In the genomic region with DNA sequence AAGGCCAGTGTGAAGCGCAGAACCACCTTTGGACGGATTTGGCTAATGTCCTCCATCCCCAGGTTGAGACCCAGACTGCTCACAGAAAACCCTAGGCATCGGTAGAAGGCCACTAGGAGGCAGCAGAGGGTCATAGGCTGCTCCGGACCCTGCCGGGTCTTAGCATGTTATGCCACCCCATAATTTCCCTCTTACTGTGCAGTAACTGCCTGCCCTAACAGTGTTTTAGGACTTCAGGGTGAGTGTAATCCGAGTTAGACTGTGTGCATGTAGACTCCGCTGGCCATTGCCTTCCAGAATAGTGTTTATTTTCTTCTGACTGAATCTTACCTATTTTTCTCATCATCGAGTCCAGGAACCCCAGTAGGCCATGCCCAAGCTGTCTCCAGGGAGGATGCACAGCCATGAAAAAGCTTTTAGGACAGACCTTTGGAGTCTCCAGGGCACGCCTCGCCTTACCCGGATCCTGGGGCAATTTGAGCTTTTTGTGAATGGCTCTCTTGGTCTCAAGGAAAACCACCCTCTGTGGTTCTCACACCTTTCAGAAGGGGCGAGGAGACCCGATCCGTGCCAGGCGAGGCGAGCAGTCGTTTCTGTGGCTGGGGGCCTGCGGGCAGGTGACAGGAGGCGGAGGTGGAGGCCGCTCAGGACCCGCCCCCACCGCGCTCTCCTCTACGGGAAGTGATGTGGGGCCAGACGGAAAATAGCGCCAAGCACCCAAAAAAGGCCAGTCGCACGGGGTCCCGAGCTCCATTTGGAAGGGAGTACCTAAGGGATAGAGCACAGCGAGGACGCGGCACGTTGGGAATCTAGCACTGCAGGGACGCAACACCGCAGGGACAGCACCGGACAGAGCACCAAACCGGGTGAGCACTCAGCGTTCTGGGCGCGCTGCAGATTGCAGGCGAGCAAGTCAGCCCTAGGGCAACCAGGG, we compare ENCODE assay signal across 8 mouse cellular contexts. TPM values are rescaled to one million over a fixed set of nuclear protein-coding genes. Genes with fewer than 3 reads are reported as not detected.
DNase-seq lines count a peak whose midpoint lies in the region; ATAC-seq lines count a peak whose summit lies in the region.

A gene (plus strand): TSS at position 709 of the 934 bp plus-strand sequence.

- H3K27ac ChIP-seq in intestine, embryonic 16.5 days (ENCODE audit: low read length): peak within 1 kb of the TSS; percentile 55; the same call in 1 of the 2 replicates
- H3K27ac ChIP-seq in midbrain, embryonic 10.5 days (replicated peaks): peak within 1 kb of the TSS; percentile 66

- no peaks in the 10 kb centered on the region for H3K36me3 ChIP-seq in intestine, embryonic 16.5 days (ENCODE audit: control insufficient read depth, insufficient read depth, low read length)
- no peaks in the 10 kb centered on the region for H3K36me3 ChIP-seq in midbrain, embryonic 10.5 days

- H3K4me2 ChIP-seq in intestine, embryonic 16.5 days (ENCODE audit: low read depth, low read length): peak within 1 kb of the TSS; percentile 89

- no peaks in the 10 kb centered on the region for H3K27me3 ChIP-seq in intestine, embryonic 16.5 days (replicated peaks; ENCODE audit: control insufficient read depth, insufficient read depth, low read length)
- H3K27me3 ChIP-seq in midbrain, embryonic 10.5 days (ENCODE audit: low read depth, poor library complexity, severe bottlenecking): peaks cover 11% of the 10 kb centered on the region

- peak; percentile 70 for DNase-seq in adrenal gland, adult 8-10 months
- peak; percentile 83 for DNase-seq in embryo, embryonic 9.5 days (ENCODE audit: extremely low spot score)
- peak; percentile 38 to 81 for DNase-seq in gastrocnemius, postnatal 4 days (ENCODE audit: low spot score in 2 of 2)
- peak; percentile 65 to 76 for DNase-seq in left cerebral cortex, postnatal 36 days (ENCODE audit: low spot score in 2 of 2)
- DNase-seq in midbrain, embryonic 10.5 days (ENCODE audit: low spot score): peak; percentile 79
- peak; percentile 57 to 64 for DNase-seq in right cerebral cortex, postnatal 36 days (ENCODE audit: low spot score in 2 of 2)
- DNase-seq in urinary bladder, postnatal 4 days (ENCODE audit: low spot score in 2 of 2): peak; percentile 70 to 85

- intact Hi-C loops in left cerebral cortex, postnatal 36 days (cut with DNase I): loop anchor here (1.0 to 5.0 kb wide), 2 partner anchors 47 to 68 kb away; a partner anchor contains a TSS

- 1% methylated on average over 41 of the region's 41 CpGs for WGBS in intestine, embryonic 16.5 days
- 1% methylated on average over 41 of the region's 41 CpGs for WGBS in midbrain, embryonic 10.5 days

- ATAC-seq in intestine, embryonic 16.5 days: peak; percentile 74

- H3K4me3 ChIP-seq in intestine, embryonic 16.5 days (ENCODE audit: low read length): peak within 1 kb of the TSS; percentile 61
- H3K4me3 ChIP-seq in midbrain, embryonic 10.5 days: peak within 1 kb of the TSS; percentile 60

- peak within 1 kb of the TSS; percentile 75 for H3K9ac ChIP-seq in intestine, embryonic 16.5 days (ENCODE audit: low read depth, low read length)

- no peaks in the 10 kb centered on the region for H3K9me3 ChIP-seq in intestine, embryonic 16.5 days (ENCODE audit: control insufficient read depth, low read length)
- no peaks in the 10 kb centered on the region for H3K9me3 ChIP-seq in midbrain, embryonic 10.5 days (replicated peaks)

- peaks cover 13% of the 10 kb centered on the region; the same call in 1 of the 2 replicates for H3K4me1 ChIP-seq in intestine, embryonic 16.5 days (ENCODE audit: control insufficient read depth, insufficient read depth, low read length)
- H3K4me1 ChIP-seq in midbrain, embryonic 10.5 days: peaks cover 34% of the 10 kb centered on the region

RNA-seq across cellular contexts. Expression of the gene that starts here (rescaled TPM):
- total RNA-seq in adrenal gland, adult 8-10 months (2022): 10 to 100 TPM; 36.8 to 57.3 (median 48.1) TPM
- 1 to 10 TPM; 2.5 to 3.1 TPM for total RNA-seq in gastrocnemius, postnatal 4 days (2021)
- polyA plus RNA-seq in intestine, embryonic 16.5 days (2015; fragmentation: Nextera tagmentation; extraction: Ambion mirVana): 9.0 TPM in 2 replicates
- 1 to 10 TPM; 4.8 to 9.8 TPM for total RNA-seq in left cerebral cortex, postnatal 36 days (2021)
- 1.6 and 1.9 TPM in 2 replicates for polyA plus RNA-seq in midbrain, embryonic 10.5 days (2016; fragmentation: Nextera tagmentation; extraction: Ambion mirVana)

Comparison
In these comparisons a context has a peak if more than half of its experiments do, and no peak if none do; other contexts are left out.
1. Peak in every context shown above with its lines: DNase-seq, ATAC-seq, H3K4me3 ChIP-seq and H3K27ac ChIP-seq.